Mouse (Mus musculus) macrophage (primary cell): ENCODE measurements around the gene Vmn1r86. TPM values are rescaled to one million over a fixed set of nuclear protein-coding genes. Genes with fewer than 3 reads are reported as not detected.

ENCODE experiments used
- polyA plus RNA-seq: library from polyadenylated mRNA; stranded (reverse); fragments of 250-400 nt; gene quantifications from 3 replicates; pipeline ENCODE4 v1.2.4, GENCODE M21; 2018; ENCODE audit warnings: inconsistent platforms

Gene Vmn1r86
- polyA plus RNA-seq, 1 experiment from 2014 or later: not detected

Other genes with a start within 250 kb of the Vmn1r86 start
- gene Zfp128, start 238.7 kb downstream of the Vmn1r86 start, polyA plus RNA-seq: 1.6 to 2.1 TPM (median 1.9 TPM) in 3 replicates
- 5.2 to 9.0 TPM (median 7.8 TPM) in 3 replicates for gene Zscan22, start 222.1 kb downstream of the Vmn1r86 start, polyA plus RNA-seq
- 260 to 917 TPM (median 815 TPM) in 3 replicates for gene Rps5, start 197.6 kb downstream of the Vmn1r86 start, polyA plus RNA-seq
- gene Rnf225, start 192.5 kb downstream of the Vmn1r86 start, polyA plus RNA-seq: 0.07 TPM in 1 of 3 replicates, not detected in the others
- gene Zfp324, start 154.1 kb downstream of the Vmn1r86 start, polyA plus RNA-seq: 3.0 to 3.7 TPM (median 3.1 TPM) in 3 replicates
- gene Zfp446, start 142.1 kb downstream of the Vmn1r86 start, polyA plus RNA-seq: 1.6 to 1.8 TPM (median 1.7 TPM) in 3 replicates
- not detected in 3 replicates for gene Slc27a5, start 121.7 kb downstream of the Vmn1r86 start, polyA plus RNA-seq
- gene Trim28, start 120.8 kb downstream of the Vmn1r86 start, polyA plus RNA-seq: 64.2 to 120 TPM (median 85.7 TPM) in 3 replicates
- 7.4 to 11.7 TPM (median 11.4 TPM) in 3 replicates for gene Zbtb45, start 109.9 kb downstream of the Vmn1r86 start, polyA plus RNA-seq
- gene Chmp2a, start 85.1 kb downstream of the Vmn1r86 start, polyA plus RNA-seq: 186 to 358 TPM (median 214 TPM) in 3 replicates
- 132 to 209 TPM (median 195 TPM) in 3 replicates for gene Ube2m, start 81.6 kb downstream of the Vmn1r86 start, polyA plus RNA-seq
- 0.28 to 0.98 TPM (median 0.39 TPM) in 3 replicates for gene Mzf1, start 65.2 kb downstream of the Vmn1r86 start, polyA plus RNA-seq
- not detected in 3 replicates for gene Vmn1r85, start 24.7 kb downstream of the Vmn1r86 start, polyA plus RNA-seq
- gene Vmn1r87, start 20.2 kb upstream of the Vmn1r86 start, polyA plus RNA-seq: not detected in 3 replicates
- gene Vmn1r88, start 39.7 kb upstream of the Vmn1r86 start, polyA plus RNA-seq: not detected in 3 replicates
- not detected in 3 replicates for gene Vmn1r89, start 93.1 kb upstream of the Vmn1r86 start, polyA plus RNA-seq
- 5.4 to 37.3 TPM (median 35.3 TPM) in 3 replicates for gene Lig1, start 157.4 kb upstream of the Vmn1r86 start, polyA plus RNA-seq
- gene Zswim9, start 158.8 kb upstream of the Vmn1r86 start, polyA plus RNA-seq: 2.6 to 4.6 TPM (median 4.1 TPM) in 3 replicates
- 0.12 to 0.19 TPM in 2 of 3 replicates, not detected in the other for gene Pla2g4c, start 204.7 kb upstream of the Vmn1r86 start, polyA plus RNA-seq